Mouse (Mus musculus): ENCODE data around the gene Dynlt1c.
"Not testable (repeated sequence)": the region's sequence is repeated elsewhere in the genome, so short reads cannot be mapped to it uniquely, and the experiment has no call there.

The Dynlt1c gene

GRCm38 (mm10) chr17:6601204-6601911, at the start of gene Dynlt1c:
Gene Dynlt1c (plus strand): TSS chr17:6601671.
- DNase-seq (ENCODE audit: low spot score), result not testable (repeated sequence)

GRCm38 (mm10) chr17:6553798-6554197, 47.7 kb upstream of the Dynlt1c start:
- not testable (repeated sequence) for DNase-seq (ENCODE audit: low spot score)

GRCm38 (mm10) chr17:6554243-6554642, 47.2 kb upstream of the Dynlt1c start:
- DNase-seq (ENCODE audit: low spot score), result not testable (repeated sequence)

GRCm38 (mm10) chr17:6559447-6560133, 41.9 kb upstream of the Dynlt1c start:
- DNase-seq (ENCODE audit: low spot score), result not testable (repeated sequence)

- DNase-seq (ENCODE audit: low spot score), result not testable (repeated sequence)
Observed at GRCm38 (mm10) chr17:6564866-6565265, 36.6 kb upstream of the Dynlt1c start.

- not testable (repeated sequence) for DNase-seq (ENCODE audit: low spot score)
Observed at GRCm38 (mm10) chr17:6567908-6568307, 33.6 kb upstream of the Dynlt1c start.

- DNase-seq (ENCODE audit: low spot score), result not testable (repeated sequence)
Observed at GRCm38 (mm10) chr17:6571296-6571695, 30.2 kb upstream of the Dynlt1c start.

- not testable (repeated sequence) for DNase-seq (ENCODE audit: low spot score)
Observed at GRCm38 (mm10) chr17:6572202-6572601, 29.3 kb upstream of the Dynlt1c start.

- DNase-seq (ENCODE audit: low spot score), result not testable (repeated sequence)
Observed at GRCm38 (mm10) chr17:6575376-6575775, 26.1 kb upstream of the Dynlt1c start.

- not testable (repeated sequence) for DNase-seq (ENCODE audit: low spot score)
Observed at GRCm38 (mm10) chr17:6588672-6589071, 12.8 kb upstream of the Dynlt1c start.

GRCm38 (mm10) chr17:6592109-6592508, 9.4 kb upstream of the Dynlt1c start:
- not testable (repeated sequence) for DNase-seq (ENCODE audit: low spot score)

GRCm38 (mm10) chr17:6593896-6594295, 7.6 kb upstream of the Dynlt1c start:
- not testable (repeated sequence) for DNase-seq (ENCODE audit: low spot score)

- DNase-seq (ENCODE audit: low spot score), result not testable (repeated sequence)
Observed at GRCm38 (mm10) chr17:6595776-6596497, 5.5 kb upstream of the Dynlt1c start.

- not testable (repeated sequence) for DNase-seq (ENCODE audit: low spot score)
Observed at GRCm38 (mm10) chr17:6598356-6598755, 3.1 kb upstream of the Dynlt1c start.

- not testable (repeated sequence) for DNase-seq (ENCODE audit: low spot score)
Observed at GRCm38 (mm10) chr17:6600216-6600911, 1.1 kb upstream of the Dynlt1c start.

- not testable (repeated sequence) for DNase-seq (ENCODE audit: low spot score)
Observed at GRCm38 (mm10) chr17:6602205-6602604, 734 bp downstream of the Dynlt1c start.

- not testable (repeated sequence) for DNase-seq (ENCODE audit: low spot score)
Observed at GRCm38 (mm10) chr17:6605347-6605746, 3.9 kb downstream of the Dynlt1c start.

GRCm38 (mm10) chr17:6613524-6613923, 12.1 kb downstream of the Dynlt1c start:
- DNase-seq (ENCODE audit: low spot score), result not testable (repeated sequence)

GRCm38 (mm10) chr17:6614316-6614715, 12.8 kb downstream of the Dynlt1c start:
- DNase-seq (ENCODE audit: low spot score), result not testable (repeated sequence)

GRCm38 (mm10) chr17:6616731-6617130, 15.3 kb downstream of the Dynlt1c start:
- DNase-seq (ENCODE audit: low spot score), result not testable (repeated sequence)

GRCm38 (mm10) chr17:6617689-6618400, 16.4 kb downstream of the Dynlt1c start:
- DNase-seq (ENCODE audit: low spot score), result not testable (repeated sequence)

Data from ovary, postnatal 10 days (tissue).